Mouse (Mus musculus) fibroblast of lung, adult 2 months (primary cell): Measurements from ENCODE around the gene Mmadhc.

Source experiments
- DNase-seq: peaks from one replicate; pipeline ENCODE4 v3.0.0-alpha.2; 2011; ENCODE audit warnings: low read depth

Mmadhc gene

DNA sequence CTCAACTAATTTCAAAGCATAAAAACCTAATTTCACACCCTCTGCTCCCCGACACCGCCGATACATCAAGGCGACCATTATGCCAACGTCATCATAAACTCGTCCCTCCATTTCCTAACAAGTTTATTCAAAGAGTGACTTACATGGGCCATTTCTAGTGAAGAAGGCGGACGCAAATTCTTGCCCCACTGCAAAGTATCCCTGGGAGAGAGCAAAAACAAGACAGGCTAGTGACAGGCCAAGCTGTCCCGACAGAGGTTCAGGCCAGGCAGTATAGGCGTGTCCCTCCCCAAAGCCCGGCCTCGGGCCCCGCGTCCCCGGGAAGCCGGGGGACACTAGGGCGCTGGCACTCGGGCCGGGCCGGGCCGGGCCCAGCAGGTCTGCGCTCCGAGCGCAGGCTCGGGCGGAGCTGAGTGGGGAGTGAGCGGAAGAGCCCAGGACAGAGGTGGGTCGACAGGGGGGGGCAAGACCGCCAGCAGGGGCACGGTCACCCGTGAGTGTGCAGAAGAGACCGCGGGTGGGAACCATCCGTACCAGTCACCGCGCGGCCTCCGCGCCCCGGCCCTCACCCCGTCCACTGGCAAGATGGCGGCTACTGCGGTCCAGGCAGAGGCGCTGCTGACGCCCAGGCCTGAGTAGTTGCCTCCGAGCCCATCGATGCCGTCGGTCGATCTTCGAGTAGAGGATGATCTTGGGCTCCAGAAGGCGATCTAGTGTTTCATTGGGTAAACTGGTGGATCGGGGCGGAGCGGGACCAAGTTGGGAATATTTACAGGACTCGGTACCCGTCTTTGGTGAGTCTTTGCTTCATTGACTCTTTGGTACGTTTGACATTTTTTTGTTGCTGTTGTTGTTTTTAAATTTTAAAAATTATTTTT is at the start of gene Mmadhc:
Gene Mmadhc, minus strand, starts transcription at position 693 of the 878 bp plus-strand sequence.
- peak; percentile 97 for DNase-seq

DNA sequence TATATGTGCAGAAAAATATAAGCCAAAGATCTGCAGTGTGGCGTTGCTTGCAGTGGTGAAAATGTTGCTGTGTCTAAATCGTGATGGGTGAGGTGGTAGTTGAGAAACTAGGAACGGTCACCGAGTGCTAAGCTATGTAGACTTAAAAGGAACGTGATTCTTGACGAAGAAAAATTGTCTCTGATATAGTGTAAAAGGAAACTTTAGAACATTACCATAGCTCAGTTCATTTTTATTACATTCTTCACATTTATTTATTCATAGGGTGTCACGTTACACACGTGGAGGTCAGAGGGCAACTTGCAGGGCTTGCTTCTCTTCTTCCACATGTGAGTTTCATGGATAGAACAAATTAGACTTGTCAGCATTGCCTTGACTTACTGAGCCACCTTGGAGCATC is 47.0 kb upstream of the Mmadhc start:
- no peak for DNase-seq

- no peak for DNase-seq
Observed at GRCm38 (mm10) chr2:50339061-50339460, 42.5 kb upstream of the Mmadhc start.

DNA sequence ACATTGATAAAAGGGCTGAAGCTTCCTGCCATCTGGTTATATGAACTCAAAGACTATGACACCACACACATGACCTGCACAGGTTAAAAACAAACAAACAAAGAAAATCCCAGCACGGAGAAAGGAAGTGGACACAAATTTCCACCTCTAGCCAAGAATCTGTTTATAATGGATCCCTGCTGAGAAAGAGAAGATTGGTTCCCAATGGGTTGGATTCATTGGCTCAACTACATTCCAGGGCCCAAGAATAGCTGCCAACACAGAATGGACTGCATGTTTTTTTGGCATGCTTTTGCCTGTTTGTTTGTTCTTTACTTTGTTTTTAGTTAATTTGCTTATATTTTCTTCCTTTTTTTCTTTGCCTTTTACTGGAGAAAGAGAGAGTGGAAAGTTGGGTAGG is 41.0 kb upstream of the Mmadhc start:
- no peak for DNase-seq

GRCm38 (mm10) chr2:50331716-50332270 is 35.2 kb upstream of the Mmadhc start:
- peak; percentile 34 for DNase-seq

DNA sequence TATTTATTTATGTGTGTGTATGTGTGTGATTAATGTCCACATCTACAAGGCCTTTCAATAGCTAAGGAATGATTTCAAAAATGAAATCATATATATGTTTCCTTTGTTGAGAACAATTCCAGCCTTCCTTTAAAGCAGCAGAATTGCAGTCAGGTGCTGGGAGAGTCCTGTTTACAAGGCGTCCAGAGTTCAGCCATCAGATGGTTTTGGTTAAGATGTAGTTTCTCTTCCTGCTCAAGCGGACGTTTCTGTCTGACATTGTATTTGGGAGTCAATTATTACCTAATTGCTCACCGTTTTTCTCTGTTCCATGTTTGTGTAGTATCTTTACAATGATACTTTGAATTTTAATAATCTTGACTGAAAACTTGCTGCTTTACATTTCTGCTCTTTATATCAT is 31.6 kb upstream of the Mmadhc start:
- no peak for DNase-seq

DNA sequence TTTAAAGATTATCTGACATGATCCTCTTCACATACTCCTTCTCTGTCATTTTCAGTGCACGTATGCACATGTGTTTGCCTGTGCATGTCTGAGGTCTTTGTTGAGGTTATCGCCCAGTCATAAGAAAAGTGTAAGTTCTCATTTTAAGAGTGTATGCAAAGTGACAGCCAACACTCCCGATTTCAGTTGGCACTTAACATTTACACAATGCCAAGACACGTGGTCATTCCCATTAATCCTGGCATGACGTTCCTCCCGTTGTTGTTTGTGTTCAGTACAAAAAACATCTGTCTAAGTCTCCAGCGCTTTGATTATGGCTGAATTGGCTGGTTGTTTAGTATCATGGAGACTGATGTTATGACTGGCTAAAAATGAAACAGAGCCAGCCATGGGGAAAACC is 28.2 kb upstream of the Mmadhc start:
- peak; percentile 25 for DNase-seq

DNA sequence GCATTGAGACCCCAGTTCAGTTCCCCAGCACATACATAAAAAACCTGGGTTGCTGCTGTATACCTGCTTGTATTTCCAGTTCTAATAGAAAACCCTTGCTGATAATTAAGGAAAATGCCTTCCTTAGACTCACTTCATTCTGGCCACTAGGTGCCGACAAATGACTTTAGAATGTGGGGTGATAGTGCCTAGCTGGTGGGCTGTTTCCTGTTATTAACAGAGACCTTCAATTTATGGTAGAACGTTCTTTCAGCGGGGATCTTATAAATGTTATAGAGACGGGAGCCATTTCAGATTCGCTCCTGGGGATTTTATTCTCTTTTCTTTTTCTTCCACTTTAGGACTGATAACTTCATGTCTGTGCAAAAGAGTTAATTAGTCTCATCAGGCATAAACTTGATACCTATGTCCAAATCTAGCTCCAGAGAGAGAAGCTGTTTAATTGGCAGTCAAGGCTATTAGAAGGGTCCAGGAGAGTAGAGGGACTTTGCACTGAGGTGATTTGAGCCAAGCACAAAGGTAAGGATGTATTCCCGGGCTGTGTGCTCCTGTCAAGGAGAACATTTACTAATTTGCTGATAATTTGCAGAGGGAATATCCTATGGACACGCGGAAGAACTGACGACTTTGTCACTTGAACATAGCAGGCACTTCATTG is 10.2 kb upstream of the Mmadhc start:
- no peak for DNase-seq

- no peak for DNase-seq
Observed at GRCm38 (mm10) chr2:50304824-50305577, 8.4 kb upstream of the Mmadhc start.

GRCm38 (mm10) chr2:50296987-50297350 is 368 bp upstream of the Mmadhc start:
- DNase-seq: no peak

GRCm38 (mm10) chr2:50295562-50295961 is 1.0 kb downstream of the Mmadhc start:
- no peak for DNase-seq

- DNase-seq: no peak
Observed at GRCm38 (mm10) chr2:50294084-50294483, 2.5 kb downstream of the Mmadhc start.

- no peak for DNase-seq
Observed at GRCm38 (mm10) chr2:50293572-50293971, 3.0 kb downstream of the Mmadhc start.

- no peak for DNase-seq
Observed at GRCm38 (mm10) chr2:50291901-50292300, 4.7 kb downstream of the Mmadhc start.

DNA sequence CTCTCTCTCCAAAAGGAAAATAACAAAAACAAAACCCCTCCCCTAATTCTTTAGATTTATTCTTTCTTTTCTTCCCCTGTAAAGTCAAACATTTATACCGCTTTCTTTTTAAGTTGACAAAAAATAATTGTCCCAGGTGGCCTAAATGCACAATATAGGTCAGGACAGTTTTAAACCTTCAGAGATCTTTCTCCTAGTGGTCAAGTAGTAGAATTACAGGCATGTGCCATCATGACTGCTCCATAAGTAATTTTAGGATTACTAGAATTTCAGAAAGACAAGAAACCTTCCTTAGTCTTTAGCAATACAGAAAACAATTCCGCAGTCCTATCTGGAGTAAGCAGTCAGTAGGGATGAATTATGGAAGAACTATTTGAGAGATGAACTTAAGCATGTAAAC is 5.8 kb downstream of the Mmadhc start:
- DNase-seq: no peak

GRCm38 (mm10) chr2:50284781-50285180 is 11.8 kb downstream of the Mmadhc start:
- DNase-seq: no peak

DNA sequence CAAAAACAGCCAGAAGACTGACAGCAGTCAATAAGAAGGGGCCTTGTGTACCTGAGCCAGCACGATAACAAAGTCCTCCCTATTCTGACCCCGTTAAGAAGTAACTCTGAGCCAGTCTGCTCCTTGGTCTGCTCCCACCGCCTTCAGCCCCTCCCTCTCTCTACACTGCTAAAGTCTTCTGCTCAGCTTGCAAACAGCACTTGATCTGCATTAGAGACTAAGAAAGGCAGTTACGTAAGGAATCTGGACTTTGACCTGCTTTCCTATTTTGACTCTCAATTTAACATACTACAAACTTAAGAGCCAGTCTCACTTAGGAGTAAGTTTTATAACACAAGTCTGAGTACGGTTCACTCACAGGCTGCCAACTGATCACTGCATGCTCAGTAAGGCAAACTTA is 12.6 kb downstream of the Mmadhc start:
- DNase-seq: no peak

DNA sequence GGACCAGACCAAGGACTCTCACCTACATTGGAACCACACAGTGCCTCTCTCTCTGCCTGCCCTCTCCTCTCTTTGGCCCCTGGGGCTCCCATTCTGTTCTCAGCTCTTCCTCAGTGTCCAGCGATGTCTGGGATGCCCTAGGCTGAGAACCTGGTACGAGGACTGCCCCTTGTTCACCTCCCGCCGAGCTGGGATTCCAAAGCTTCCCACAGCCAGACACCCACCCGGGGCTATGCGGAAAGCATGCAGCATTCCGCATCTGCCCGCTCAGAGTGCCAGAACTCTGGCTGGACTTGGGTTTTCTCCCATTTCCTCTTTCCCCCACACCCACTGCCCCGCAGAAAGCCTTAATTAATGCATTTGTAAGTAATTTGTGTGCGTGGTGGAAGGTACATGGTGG is 19.9 kb downstream of the Mmadhc start:
- DNase-seq: no peak

- DNase-seq: no peak
Observed at GRCm38 (mm10) chr2:50273415-50273814, 23.2 kb downstream of the Mmadhc start.

GRCm38 (mm10) chr2:50272165-50272564 is 24.4 kb downstream of the Mmadhc start:
- no peak for DNase-seq

- no peak for DNase-seq
Observed at GRCm38 (mm10) chr2:50268514-50268913, 28.1 kb downstream of the Mmadhc start.

GRCm38 (mm10) chr2:50267046-50267445 is 29.6 kb downstream of the Mmadhc start:
- no peak for DNase-seq
